Mouse (Mus musculus) G1E (cell line): ENCODE results near the gene Itgax.

Experiments used
- CTCF ChIP-seq: IDR thresholded peaks from 2 replicates; pipeline ENCODE4 v1.5.1; 2012; ENCODE audit warnings: low read depth, low read length, inconsistent platforms, mixed read lengths
- GATA1 ChIP-seq: IDR thresholded peaks from 2 replicates; pipeline ENCODE4 v1.6.1; 2012; ENCODE audit warnings: borderline replicate concordance, low read length, inconsistent platforms, mixed read lengths
- GATA2 ChIP-seq: IDR thresholded peaks from 2 replicates; pipeline ENCODE4 v1.6.1; 2012; ENCODE audit warnings: low read depth, low read length, inconsistent platforms, borderline replicate concordance
- POLR2AphosphoS5 ChIP-seq: IDR thresholded peaks from 2 replicates; pipeline ENCODE4 v1.6.1; 2012; ENCODE audit warnings: low read depth, low read length, inconsistent platforms; ENCODE audit not compliant: insufficient replicate concordance
- TAL1 ChIP-seq: conservative IDR thresholded peaks from 2 replicates; pipeline ENCODE4 v1.6.1; 2012; ENCODE audit warnings: low read depth, low read length, inconsistent platforms, mixed read lengths

GRCm38 (mm10) chr7:128110314-128110713, 19.0 kb upstream of the Itgax start:
- no peak for TF ChIP-seq TAL1
- TF ChIP-seq CTCF = no peak
- TF ChIP-seq GATA1 = no peak
- TF ChIP-seq GATA2 = no peak
- TF ChIP-seq POLR2AphosphoS5 = no peak
